Mouse (Mus musculus): ENCODE measurements at regions not wholly inside any gene's neighbourhood (a gene's known extent, or its start where the extent isn't known, plus 50 kb on each side); places are given as distances from the start of the nearest gene placed in this dataset.
A peak's percentile ranks its signal among the peaks of the same experiment; 100 is the strongest.

- intact Hi-C loops (cut with DNase I), result no loop called here
- DNase-seq, result no peak
Measured at GRCm38 (mm10) chr14:9492228-9492627, 826.2 kb upstream of the 4930452B06Rik start.

GRCm38 (mm10) chr14:9488585-9488984 is 822.5 kb upstream of the 4930452B06Rik start:
- DNase-seq, result no peak
- intact Hi-C loops (cut with DNase I), result no loop called here

- intact Hi-C loops (cut with DNase I), result no loop called here
Measured at GRCm38 (mm10) chr14:9478981-9479380, 812.9 kb upstream of the 4930452B06Rik start.

GRCm38 (mm10) chr14:9475169-9475568 is 809.1 kb upstream of the 4930452B06Rik start:
- intact Hi-C loops (cut with DNase I), result no loop called here
- DNase-seq, result no peak

More at GRCm38 (mm10) chr14:9478981-9479380, 812.9 kb upstream of the 4930452B06Rik start:
- DNase-seq, result no peak

GRCm38 (mm10) chr14:9469686-9470085 is 803.6 kb upstream of the 4930452B06Rik start:
- intact Hi-C loops (cut with DNase I), result no loop called here

GRCm38 (mm10) chr14:9468654-9469053 is 802.6 kb upstream of the 4930452B06Rik start:
- no peak for DNase-seq
- intact Hi-C loops (cut with DNase I), result no loop called here

More at GRCm38 (mm10) chr14:9469686-9470085, 803.6 kb upstream of the 4930452B06Rik start:
- DNase-seq, result no peak

- DNase-seq, result no peak
- intact Hi-C loops (cut with DNase I), result no loop called here
Measured at GRCm38 (mm10) chr14:9467690-9468458, 801.8 kb upstream of the 4930452B06Rik start.

GRCm38 (mm10) chr14:9460006-9460405 is 794.0 kb upstream of the 4930452B06Rik start:
- intact Hi-C loops (cut with DNase I), result no loop called here
- peak; percentile 6 for DNase-seq

GRCm38 (mm10) chr14:9458856-9459255 is 792.8 kb upstream of the 4930452B06Rik start:
- DNase-seq, result no peak
- intact Hi-C loops (cut with DNase I), result no loop called here

GRCm38 (mm10) chr14:9457801-9458495 is 791.9 kb upstream of the 4930452B06Rik start:
- intact Hi-C loops (cut with DNase I), result no loop called here
- DNase-seq, result peak; percentile 13

GRCm38 (mm10) chr14:9455986-9456385 is 789.9 kb upstream of the 4930452B06Rik start:
- DNase-seq, result no peak
- intact Hi-C loops (cut with DNase I), result no loop called here

GRCm38 (mm10) chr14:9449942-9450341 is 783.9 kb upstream of the 4930452B06Rik start:
- intact Hi-C loops (cut with DNase I), result no loop called here
- peak; percentile 87 for DNase-seq

GRCm38 (mm10) chr14:9437896-9438295 is 771.9 kb upstream of the 4930452B06Rik start:
- intact Hi-C loops (cut with DNase I), result no loop called here
- DNase-seq, result no peak

GRCm38 (mm10) chr14:9435136-9435535 is 769.1 kb upstream of the 4930452B06Rik start:
- intact Hi-C loops (cut with DNase I), result no loop called here
- DNase-seq, result no peak

- intact Hi-C loops (cut with DNase I), result no loop called here
- DNase-seq, result no peak
Measured at GRCm38 (mm10) chr14:9433081-9433590, 767.1 kb upstream of the 4930452B06Rik start.

GRCm38 (mm10) chr14:9431798-9432197 is 765.8 kb upstream of the 4930452B06Rik start:
- intact Hi-C loops (cut with DNase I), result no loop called here
- DNase-seq, result peak; percentile 16

GRCm38 (mm10) chr14:9411822-9412403 is 745.9 kb upstream of the 4930452B06Rik start:
- intact Hi-C loops (cut with DNase I), result no loop called here
- no peak for DNase-seq

- DNase-seq, result no peak
- intact Hi-C loops (cut with DNase I), result no loop called here
Measured at GRCm38 (mm10) chr14:9403688-9404087, 737.6 kb upstream of the 4930452B06Rik start.

- no peak for DNase-seq
Measured at GRCm38 (mm10) chr14:9400861-9401260, 734.8 kb upstream of the 4930452B06Rik start.

GRCm38 (mm10) chr14:9393271-9393771 is 727.3 kb upstream of the 4930452B06Rik start:
- intact Hi-C loops (cut with DNase I), result loop anchor here (10.0 kb wide), 1 partner anchor 251 kb away; no protein-coding TSS in a partner anchor
- peak; percentile 70 for DNase-seq

More at GRCm38 (mm10) chr14:9400861-9401260, 734.8 kb upstream of the 4930452B06Rik start:
- intact Hi-C loops (cut with DNase I), result no loop called here
